Mouse (Mus musculus) gastrocnemius, postnatal 36 days (tissue): ENCODE data around the gene Adarb1. TPM values are rescaled to one million over a fixed set of nuclear protein-coding genes. Genes with fewer than 3 reads are reported as not detected.

ENCODE experiments used
- DNase-seq, 2 experiments: peaks; one replicate each; pipeline ENCODE4 v3.0.0; 2022
- intact Hi-C: fragments of 180-260 bp; cut with DNase I; formaldehyde crosslinking; loops from one replicate; pipeline ENCODE4 v1.15.1; 2025
- total RNA-seq, 2 experiments: library from RNA; stranded (reverse); gene quantifications; 2 replicates each; pipeline ENCODE4 v1.2.3; 2021

The Adarb1 gene
- total RNA-seq, 2 experiments from 2014 or later, result 5.9 to 10.7 TPM

DNA sequence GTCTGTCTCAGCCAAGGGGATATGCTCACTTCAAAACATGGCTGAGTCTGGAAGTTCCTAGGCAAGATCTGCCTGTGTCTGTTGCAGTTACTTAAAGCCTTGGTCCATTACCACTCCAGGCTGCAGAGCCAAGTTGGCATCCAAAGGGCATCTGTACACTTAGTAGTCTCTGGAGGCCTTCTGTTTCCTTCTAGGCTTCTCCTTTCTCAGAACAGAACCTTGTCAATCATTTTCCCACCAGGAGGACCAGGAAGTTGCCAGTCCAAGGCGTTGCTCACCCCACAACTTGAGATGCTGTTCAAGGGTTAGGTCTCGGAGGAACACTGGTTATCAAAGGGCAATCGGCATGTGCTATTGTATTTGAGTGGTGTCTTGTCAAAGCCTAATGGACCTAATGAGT lies 21.0 kb upstream of the Adarb1 start:
- intact Hi-C loops, result no loop called here
- DNase-seq, result no peak

DNA sequence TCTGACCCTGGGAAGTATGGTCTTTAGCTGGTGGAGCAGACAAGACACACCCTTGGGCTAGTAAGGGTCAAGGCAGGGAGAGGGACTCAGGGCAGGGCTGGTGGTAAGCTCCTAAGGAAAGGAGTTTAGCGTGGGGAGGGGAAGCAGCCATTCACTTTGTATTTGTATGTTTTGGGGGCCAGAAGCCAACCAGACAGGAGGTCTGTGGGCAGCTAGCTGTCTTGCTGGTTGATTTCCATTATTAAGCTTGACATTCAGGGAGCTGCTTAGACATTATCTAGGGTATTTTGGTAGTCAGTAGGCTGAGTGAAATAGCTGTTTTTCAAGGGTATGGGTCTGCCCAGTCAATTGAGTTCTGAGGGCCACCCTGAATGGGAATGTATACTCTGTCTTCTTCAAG lies 20.0 kb upstream of the Adarb1 start:
- no peak for DNase-seq
- intact Hi-C loops, result no loop called here

DNA sequence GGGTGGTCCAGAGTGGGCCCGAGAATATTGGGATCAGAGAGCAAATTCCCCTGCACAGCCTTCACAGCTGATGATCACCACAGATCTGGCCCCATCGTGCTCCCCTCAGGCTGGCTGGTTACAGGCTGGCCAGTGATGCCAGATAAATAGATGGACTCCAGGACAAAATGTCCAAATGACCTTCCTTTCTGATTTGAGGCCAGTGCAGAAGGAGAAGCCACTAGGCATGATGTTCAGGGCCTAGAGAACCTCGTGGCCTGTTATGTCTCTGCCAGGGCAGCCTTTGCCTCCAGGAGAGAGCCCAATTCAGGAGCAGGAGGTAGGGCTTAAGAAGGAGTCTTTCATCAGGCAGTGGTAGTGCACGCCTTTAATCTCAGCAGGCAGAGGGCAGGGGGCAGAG lies 17.3 kb upstream of the Adarb1 start:
- intact Hi-C loops, result no loop called here
- DNase-seq, result no peak

DNA sequence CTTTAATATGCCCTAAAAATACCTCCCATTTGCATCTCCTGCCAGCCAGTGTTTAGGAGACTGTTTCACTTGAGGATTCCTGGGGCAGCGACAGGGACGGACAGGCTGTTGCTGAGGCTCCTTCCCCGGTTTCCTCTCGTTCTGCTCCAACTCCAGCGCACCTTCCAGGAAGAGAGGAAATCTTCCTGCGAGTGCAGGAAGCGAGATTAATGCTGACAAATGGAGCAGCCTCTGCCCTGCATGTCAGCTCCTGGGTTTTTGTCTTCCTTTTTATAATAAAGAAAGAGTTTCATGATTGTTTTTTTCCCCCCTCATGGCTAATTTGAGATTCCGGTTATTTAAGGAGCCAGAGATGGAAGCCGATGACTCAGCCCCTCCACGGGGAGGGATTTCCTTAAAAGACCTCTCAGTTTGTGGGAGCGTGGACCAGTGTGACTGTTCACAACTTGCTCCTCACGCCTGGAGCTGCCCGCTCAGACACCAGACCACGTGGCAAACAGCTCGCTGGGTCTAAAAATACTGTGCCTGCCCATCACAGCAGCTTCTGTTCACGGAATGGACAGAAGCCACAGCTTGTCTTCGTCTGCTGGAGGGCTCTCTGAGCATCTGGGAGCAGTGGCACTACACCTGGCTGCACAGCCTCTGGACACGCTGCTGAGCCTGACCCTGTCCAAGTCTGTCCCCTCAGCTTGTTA lies 16.5 kb upstream of the Adarb1 start:
- intact Hi-C loops, result no loop called here
- peak; percentile 44 to 62 for DNase-seq

DNA sequence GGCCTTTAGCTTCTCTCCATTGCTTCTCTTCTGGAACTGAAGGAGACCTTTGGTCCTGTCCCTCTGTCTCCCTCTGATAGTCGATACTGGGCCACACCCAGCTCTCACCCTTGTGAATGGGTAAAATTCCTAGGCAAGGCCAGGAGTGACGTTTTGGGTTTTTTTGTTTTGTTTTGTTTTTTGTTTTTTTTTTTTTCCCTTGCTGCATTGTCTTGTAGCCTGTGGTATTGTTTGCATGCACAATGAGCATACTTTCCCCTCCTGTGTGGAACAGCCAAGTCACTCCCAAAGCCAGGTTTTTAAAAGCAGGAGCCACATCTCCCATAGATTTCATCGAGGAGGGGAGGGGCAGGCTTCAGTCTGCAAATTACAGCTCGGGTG lies 16.0 kb upstream of the Adarb1 start:
- intact Hi-C loops, result no loop called here
- DNase-seq, result no peak

DNA sequence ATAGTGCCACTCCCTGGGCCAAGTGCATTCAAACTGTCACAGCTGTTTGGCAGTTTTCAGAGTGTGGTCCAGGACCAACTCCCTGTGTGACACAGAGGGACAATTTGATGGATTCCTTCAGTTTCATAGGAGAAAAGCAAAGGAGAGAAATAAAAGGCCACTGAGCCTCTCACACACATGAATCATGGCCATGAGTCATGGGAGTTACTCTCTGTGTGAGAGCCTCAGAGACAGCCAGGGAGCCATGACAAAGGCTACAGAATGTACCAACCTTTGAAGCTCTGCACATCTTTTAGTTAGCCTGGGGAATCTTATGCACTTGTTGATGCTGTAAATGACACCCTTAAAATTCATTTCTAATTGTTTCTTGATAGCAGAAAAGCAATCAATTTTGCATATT lies 12.7 kb upstream of the Adarb1 start:
- intact Hi-C loops, result no loop called here
- no peak for DNase-seq

DNA sequence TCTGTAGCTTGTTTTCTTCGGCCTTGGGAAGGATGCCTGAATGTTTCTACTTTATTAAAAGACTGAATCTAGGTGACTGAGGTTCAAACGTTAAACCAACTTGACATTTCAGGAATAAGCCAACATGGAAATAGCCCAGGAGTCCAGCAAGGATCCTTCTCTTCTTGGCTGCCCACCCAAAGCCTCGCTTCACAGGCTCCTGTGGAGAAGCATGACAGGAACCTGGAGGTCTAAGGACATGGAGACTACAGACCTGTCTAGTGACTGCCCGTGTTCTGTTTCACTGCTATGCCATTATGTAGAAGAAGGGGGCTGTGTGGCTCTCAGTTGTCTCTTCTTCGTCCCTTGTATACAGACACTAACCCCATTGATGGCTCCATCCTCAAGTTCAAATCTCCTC lies 11.9 kb upstream of the Adarb1 start:
- intact Hi-C loops, result no loop called here
- DNase-seq, result no peak

DNA sequence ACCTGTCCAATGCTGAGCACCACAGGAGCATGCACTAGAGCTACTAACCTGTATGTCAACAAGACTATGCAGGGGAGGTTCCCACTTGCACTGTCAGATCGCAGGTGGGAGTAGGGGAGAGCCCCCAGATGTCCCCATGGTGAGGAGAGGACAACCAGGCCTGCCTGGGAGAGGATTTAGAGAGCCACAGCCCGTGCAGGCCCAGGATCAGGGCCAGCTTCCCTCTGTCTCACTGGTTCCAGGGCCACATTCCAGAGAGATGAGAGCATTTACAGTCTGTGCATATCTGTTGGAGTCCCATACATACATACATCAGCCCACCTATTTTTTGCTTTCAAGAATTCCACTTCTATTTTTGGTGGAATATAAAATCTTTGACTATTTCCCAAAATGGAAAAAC lies 9.5 kb upstream of the Adarb1 start:
- no peak for DNase-seq
- intact Hi-C loops, result no loop called here

DNA sequence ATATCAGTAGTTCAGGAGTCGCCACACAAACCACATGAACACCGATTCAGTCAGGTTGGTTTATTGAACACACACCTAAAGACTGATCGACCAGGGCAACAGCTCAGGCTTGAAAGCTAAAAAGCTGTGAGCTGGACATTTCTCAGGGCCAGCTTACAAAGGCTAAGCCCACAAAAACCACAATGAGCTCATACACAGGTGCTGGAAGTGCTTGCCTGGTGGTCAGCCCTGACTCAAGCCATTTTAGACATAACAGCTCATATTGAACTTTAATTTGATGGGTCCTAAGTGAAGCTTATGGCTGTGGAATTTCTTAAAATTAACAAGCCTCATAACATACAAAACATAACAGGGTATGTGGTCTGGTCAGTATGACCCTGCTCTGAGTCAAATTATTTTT lies 2.1 kb upstream of the Adarb1 start:
- intact Hi-C loops, result no loop called here
- DNase-seq, result no peak

DNA sequence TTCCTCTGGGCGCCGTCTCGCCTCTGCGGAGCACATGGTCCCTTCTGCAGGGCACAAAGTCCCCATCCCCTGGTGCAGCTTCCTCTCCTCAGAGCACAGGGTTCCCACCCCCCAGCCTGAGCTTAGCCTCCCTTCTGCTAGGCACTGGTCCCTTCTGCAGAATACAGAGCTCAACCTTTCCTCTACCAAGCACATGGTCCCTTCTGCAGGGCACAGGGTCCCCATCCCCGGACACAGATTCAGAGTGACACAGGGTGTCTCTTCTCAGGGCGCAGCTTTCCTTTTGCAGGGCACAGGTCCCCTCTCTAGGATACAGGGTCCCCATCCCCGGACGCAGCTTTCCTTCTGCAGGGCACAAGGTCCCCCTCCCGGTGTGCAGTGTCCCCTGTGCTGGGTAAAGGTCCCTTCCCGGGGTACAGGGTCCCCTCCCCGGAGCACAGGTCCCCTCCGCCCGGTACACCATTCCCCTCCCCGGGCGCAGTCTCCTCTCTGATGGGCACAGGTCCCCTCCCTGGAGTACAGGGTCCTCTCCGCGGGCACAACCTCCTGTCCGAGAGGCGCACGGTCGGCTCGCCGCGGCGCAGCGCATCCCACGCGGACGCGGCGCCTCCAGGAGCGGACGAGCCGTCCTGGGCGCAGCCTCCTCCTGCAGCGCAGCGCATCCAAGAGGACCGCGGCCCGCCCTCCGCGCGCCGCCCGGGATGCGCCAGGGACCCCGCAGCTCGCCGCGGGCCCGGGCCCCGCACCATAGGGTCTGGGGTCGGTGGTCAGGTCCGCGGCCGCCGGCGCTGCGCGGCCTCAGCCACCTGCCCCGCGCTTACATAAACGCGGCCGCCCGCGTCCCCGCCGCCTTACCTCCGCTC lies 599 bp downstream of the Adarb1 start:
- peak in 1 of 2 experiments; percentile 25 for DNase-seq
- intact Hi-C loops, result loop anchor here (5.0 kb wide), 1 partner anchor 95 kb away; no protein-coding TSS in a partner anchor

DNA sequence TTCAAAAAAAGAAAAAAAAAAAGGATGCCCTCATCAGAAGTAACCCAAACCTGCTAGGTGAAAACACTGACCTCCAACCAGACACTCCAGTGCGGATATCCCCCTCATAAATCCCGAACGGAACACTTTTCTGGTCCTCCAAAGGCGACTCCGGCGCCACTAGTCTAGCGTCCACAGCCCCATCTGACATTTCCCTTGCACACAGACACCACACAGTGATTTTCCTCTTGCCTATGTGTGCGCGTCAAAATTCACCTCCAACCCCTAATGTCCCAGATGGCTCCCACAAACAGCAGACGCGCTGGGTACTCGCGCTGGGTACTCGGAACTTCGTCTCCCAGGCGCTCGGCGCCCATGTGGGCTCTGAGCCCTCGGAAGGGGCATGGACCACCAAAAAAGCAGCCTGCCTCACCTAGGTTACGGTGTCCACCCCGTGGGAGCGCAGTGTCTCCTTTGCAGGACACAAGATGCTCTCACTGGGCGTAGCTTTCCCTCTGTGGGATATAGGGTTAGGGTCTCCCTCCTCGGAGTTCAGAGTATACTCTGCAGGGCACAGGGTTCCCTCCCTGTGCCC lies 1.3 kb downstream of the Adarb1 start:
- DNase-seq, result no peak
- intact Hi-C loops, result loop anchor here (5.0 kb wide), 1 partner anchor 96 kb away; no protein-coding TSS in a partner anchor

DNA sequence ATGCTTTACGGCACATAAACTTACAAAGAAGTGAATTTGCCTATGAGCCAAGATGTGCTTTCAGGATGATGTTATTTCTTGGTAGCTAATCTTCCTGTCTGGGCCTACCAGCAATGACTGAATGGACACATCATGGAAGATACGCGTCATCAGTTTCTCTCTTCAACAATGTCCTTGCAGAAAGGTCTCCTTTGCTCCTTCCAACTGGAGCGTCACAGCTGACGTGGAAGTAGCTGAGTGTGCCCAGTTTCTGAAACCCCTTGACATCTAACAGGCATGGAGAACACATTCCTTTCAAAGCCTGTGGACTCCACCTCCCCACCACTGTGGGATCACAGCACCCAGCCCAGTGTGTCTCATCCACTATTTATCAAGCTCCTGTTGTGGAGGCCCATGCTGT lies 2.2 kb downstream of the Adarb1 start:
- DNase-seq, result peak in 1 of 2 experiments; percentile 31
- intact Hi-C loops, result loop anchor here (5.0 kb wide), 1 partner anchor 96 kb away; no protein-coding TSS in a partner anchor

DNA sequence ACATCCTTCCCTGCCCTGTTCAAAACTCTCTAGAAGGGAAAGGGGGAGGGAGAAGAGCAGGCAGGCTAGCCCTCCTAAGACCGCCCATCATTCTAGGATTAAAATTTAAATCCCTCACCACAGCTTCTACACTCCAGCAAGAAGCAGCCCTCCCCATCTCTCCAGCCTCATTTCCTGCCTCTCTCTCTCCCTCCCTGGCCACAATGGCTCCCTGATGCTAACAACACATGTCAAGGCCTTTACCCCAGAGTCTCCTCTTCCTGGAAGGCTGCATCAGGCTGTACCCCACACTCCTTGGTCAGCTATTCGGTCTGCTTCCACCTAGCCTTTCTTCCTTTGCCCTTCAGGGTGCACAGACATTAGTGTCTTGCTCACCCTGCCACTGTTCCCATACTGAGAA lies 4.3 kb downstream of the Adarb1 start:
- intact Hi-C loops, result no loop called here
- no peak for DNase-seq

DNA sequence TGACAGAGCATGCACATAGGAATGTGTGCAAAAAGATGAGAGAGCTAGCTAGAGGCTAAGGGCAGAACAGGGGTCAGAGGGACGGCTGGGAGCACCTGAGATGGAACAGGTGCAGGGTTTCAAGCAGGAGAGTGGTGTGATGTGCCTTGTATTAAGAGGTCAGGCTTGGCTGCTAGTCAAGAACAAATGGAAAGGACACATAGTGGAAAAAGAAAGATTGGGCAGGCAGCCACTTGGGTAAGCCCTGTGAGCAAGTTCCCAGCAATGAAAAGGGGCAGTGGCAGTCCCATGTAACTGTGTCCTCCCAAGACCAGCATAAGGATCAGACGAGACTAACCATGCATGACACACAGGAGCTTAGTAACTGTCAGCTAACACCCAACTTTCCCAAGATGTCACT lies 8.9 kb downstream of the Adarb1 start:
- intact Hi-C loops, result no loop called here
- DNase-seq, result no peak

DNA sequence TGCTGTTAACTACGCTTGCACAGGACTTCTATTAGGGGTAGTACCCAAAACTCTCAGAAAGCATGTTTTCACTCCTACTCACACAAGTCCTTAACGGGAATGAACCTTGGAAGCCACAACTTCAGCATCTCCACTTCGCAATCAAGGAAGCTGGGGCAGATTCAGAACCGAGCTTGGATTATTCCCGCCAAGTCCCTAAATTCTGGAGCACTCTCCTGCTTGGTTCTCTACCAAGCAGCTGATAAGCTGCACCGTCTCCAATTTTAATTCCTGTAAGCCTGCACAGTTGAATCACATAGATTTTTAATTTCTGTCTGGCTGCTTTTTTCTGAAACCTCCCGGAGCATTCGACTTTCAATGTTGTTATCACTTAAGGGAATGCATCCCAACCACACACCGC lies 9.8 kb downstream of the Adarb1 start:
- DNase-seq, result no peak
- intact Hi-C loops, result no loop called here

DNA sequence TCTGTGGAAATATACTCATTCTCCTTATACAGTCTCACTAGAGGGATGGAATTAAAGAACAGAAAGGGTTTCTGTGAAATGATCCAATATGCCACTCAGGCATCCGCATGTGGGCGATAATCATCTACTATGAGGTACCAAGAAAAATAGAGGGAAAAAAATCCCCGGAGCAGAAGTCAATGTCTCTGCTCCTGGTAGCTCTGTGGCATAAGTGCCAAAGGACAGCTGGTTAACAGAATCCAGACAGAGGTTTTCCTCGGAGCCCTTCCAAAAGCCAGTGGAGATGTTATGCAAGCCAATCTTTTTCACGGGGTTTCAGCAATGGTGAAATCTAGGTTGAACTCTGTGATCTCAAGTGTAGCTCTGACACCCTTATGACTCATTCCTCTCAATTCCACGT lies 11.6 kb downstream of the Adarb1 start:
- intact Hi-C loops, result no loop called here
- peak in 1 of 2 experiments; percentile 20 for DNase-seq

DNA sequence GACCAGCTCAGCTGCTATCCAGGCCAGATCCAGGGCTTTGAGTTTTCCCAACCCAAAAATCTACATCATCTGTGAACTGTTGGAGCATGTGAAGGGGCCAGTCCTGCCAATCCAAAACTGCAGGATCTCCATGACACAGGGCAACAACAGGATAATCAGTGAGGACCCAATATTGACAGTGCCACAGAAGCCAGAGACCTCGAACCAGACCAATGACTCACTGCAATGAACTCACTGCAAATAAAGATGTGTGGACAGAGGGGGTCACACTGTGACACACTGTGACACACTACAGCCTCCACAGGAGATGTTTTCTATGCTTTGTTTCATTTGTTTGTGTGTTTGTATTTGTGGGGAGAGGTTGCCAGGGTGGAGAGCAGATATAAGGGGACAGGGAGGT lies 15.6 kb downstream of the Adarb1 start:
- intact Hi-C loops, result no loop called here

DNA sequence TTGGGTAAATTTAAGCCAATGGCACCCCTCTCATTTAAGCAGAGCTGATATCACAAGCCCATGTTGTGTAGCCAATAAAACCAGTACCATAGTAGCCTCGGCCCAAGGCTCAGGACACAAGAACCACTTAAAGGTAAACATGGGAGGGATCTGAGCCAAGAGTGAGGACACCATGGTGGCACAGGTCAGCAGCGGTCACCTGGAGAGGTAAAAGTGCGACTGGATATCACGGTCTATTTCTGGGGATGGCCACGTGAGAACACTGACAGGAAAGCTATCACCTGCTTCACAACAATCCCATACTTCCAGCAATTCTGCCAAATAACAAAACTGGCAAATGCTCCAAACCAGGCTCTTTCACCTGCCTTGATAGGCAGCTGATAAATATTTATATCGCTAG lies 17.0 kb downstream of the Adarb1 start:
- no peak for DNase-seq

More for the DNA sequence above, 15.6 kb downstream of the Adarb1 start:
- no peak for DNase-seq

DNA sequence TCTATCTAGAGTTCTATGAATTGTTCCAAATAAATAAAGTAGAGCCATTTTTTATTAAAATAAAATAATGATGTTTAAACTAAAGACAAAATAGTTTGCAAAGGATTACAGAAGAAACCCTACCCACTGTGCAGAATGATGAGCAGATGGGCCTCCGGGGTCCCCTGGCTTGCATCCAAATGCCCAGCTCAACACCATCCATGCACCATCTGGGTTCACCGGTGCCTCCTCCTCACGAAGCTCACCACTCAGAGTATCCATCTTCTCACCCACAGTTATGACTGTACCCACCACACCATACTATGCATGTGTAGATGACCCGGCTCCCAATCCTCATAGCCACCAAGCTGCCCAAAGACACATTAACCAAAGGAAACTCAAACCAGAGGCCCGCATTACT lies 18.1 kb downstream of the Adarb1 start:
- intact Hi-C loops, result no loop called here
- no peak for DNase-seq

More for the DNA sequence above, 17.0 kb downstream of the Adarb1 start:
- intact Hi-C loops, result no loop called here

DNA sequence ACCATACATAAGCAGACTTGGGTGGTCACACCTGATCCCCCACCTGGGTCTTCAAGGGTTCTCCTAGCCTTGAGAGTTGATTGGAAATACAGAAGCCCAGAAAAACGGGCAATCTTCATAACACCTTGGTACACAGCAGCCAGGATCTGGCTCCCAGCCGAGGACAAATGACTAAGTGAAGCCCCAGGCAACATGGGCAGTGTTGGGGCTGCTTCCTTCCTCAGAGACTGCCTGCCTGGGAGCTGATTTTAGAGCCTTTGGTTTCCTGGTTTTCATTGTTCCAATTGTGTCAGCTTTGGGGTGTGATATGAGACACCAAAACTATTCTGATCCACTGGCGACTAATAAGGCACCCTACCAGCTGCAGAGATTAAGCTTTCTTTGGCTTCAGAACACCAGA lies 20.0 kb downstream of the Adarb1 start:
- no peak for DNase-seq
- intact Hi-C loops, result no loop called here

DNA sequence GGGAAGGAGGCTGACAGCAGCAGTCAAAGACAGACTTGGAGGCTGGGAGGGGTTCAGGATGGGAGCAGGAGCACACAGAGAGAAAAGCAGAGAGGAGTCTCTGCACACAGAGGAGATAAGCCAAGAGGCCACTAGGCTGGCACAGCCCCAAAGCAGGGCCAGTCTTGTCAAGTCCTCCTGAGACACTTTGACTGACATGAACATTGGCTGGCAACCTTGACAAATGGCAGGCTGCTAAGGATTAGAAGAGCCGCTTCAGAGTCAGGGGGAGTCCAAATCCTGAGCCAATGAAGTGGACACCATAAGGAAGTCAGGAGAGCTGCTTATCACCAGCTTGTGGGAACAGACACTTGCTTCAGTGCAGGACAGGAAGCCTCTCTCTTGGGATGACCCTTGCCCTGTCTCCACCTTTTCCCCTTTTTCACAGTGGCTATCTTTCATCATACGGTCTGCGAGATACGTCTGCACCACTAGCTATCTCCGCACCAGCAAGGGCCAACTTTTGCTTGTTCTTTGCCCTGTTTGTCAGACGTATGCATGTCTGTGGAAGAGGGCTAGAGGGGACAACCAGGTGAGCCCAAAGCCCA lies 20.9 kb downstream of the Adarb1 start:
- no peak for DNase-seq
- intact Hi-C loops, result no loop called here
